Mouse (Mus musculus) heart, adult 18-20 months (tissue): Measurements from ENCODE around the gene Ttn. TPM values are rescaled to one million over a fixed set of nuclear protein-coding genes. Genes with fewer than 3 reads are reported as not detected.
A peak's percentile ranks its signal among the peaks of the same experiment; 100 is the strongest.

Source experiments
- DNase-seq, 2 experiments: peaks; one replicate each; pipeline ENCODE4 v3.0.0; 2021 to 2022; ENCODE audit warnings: mixed read lengths in 1 of 2
- total RNA-seq, 2 experiments: library from RNA; stranded (reverse); gene quantifications; 2 replicates each; pipeline ENCODE4 v1.2.3; 2021

The Ttn gene
- total RNA-seq, 2 experiments from 2014 or later: 2,666 to 2,843 TPM

DNA sequence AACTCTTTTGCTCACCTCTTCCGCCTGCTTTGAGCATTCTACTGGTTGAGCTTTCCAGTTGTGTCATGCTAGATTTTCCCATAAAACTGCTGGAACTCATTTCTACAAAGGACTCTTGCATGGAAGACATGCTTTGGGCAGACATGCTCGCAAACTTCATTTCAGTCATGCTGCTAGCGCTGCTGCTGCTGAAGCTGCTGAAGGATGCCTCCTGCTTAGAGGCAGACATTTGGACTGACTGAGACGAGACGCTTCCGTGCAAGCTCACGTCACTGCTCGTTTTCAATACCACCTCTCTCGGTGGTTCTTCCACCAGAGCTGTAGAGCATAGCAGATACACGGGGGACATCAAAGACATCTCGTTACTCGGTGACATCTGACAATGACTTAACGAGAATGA is 276.7 kb downstream of the Ttn start:
- DNase-seq: no peak

DNA sequence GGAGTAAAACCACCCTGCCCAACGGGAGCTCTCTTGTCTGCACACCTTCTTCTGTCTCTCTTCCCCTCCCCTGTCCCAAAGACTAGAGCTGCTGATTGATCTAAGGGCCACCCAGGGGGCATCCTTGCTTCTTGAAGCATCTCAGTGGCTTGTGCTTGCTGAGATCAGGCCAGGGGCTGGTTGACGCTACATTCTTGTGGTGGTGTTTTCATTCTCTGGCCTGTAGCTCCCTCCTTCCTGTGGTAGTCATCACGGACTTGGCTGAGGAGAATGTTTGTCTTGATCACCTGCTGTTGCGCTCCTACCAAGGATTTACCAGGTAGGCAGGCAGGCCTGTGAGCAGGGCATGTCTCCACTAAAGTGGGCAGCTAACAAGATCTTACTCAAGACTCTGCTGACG is 279.6 kb downstream of the Ttn start:
- no peak for DNase-seq

DNA sequence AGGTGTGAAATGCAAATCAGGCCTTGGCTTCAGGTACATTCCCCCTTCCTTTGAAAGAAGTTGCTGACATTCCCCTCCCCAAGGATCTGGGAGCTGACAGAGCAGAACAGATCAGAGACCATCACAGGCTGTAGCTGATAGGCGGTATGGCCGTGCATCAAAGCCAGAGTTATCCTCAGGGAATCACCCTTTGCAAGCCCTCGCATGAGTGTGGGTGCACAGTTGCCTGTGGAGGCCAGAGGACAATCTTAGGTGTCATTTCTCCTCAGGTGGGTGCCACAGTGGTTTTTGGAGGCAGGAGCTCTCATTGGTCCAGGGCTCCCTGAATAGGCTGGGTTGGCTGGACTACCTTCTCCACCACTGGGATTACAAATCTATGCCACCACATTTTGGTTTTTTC is 280.2 kb downstream of the Ttn start:
- DNase-seq: peak in 1 of 2 experiments; percentile 22

DNA sequence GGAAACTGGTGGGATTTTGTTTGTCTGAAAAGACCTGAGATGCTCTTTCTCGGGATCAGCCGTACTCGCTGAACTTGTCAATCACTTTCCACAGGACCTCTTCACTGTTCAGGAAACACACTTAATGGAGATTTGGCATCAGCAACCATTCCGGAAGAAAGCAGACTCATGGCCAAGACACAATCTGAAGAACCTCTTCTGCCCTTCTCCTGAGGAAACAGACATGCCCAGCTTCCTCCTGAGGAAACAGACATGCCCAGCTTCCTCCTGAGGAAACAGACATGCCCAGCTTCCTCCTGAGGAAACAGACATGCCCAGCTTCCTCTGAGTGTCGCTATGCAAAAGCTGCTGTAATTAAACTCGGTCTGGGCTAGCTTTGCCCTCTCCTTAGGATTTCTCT is 287.1 kb downstream of the Ttn start:
- DNase-seq: peak in 1 of 2 experiments; percentile 40

DNA sequence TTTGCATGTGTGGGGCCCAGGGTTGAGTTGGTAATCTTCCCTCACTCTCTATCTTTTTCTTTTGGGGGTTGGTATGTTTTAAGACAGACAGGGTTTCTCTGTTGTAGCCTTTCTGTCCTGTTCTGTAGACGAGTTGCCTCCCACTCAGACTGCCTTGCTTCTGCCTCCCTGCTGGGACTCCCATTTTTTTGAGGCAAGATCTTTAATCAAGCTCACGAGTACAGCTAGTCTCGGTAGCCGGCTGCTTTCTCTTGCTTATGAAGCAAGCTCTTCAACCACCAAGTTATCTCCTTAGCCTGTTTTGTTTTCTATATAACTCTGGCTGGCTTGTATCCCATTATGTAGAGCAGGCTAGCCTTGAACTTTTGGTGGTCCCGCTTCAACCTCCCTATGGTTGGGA is 288.6 kb downstream of the Ttn start:
- DNase-seq: no peak

DNA sequence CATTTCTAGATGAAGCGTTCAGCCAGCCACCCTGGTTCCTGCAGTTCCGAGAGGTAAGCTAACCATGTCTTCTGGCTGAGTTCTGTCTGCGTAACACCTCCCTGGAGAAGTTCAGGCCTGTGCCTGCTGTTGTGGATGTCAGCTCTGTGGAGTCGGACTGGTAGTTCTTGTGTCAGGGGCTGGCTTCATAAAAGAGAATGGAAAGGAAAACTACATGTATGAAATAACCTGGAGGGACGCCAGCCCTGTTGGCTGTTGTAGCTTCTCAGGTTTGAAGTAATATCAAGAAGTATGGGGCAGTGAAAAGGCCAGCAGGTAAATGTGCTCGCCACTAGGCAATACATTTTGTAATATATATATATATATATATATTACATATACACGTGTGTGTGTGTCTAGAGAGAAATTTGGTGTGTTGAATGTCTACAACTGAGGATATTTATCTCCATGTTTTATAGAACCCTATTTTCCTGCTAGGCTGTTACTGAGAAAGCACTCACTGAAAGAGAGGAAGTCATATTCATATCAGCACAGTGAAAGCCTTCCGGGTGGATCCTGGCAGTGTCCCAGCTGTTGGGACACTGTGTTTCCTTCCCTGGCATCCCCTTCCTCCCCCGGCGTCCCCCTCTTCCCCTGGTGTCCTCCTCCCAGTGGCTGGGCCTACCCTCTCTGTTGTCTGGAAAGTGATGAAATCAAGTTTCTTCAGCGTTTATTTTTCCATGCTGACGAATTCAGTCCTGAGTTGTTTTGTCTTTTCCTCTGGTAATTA is 291.7 kb downstream of the Ttn start:
- peak; percentile 74 to 89 for DNase-seq

DNA sequence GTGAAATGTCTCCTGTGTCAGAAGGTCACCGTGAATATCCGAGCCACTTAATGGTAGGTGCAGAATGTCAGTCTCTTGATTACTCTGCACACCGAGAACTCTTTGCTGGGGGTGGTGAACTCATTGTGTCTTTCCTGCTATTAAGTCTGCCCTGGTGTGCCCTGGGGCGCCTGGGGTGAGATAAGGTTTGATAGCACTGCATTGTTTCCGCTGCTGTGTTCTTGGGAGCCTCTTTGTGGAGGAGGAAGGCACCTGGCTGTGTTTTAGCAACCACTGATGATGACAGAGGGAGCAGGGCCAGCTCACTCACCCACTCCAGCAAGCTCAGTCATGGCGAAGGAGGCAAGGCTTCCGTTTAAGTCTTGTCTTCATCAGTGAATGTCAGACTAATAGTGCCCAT is 294.2 kb downstream of the Ttn start:
- no peak for DNase-seq

DNA sequence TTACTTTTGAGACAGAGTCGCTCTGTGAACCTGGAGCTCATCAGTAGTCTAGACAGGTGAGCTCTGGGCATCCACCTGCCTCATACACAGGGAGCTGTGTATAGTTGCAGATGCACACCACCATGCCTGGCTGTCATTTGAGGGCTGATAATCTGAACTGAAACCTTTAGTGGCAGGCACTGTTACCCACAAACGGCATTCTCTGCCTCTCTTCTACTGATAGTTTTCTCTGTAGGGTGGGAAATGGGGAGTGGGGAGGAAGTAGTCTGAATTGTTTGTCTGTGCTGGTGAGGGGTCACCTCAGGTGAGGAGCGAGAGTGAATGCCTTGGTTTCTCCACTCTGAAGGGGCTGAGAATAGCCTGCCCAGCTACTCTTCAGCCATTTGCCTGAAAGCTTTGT is 294.7 kb downstream of the Ttn start:
- no peak for DNase-seq

DNA sequence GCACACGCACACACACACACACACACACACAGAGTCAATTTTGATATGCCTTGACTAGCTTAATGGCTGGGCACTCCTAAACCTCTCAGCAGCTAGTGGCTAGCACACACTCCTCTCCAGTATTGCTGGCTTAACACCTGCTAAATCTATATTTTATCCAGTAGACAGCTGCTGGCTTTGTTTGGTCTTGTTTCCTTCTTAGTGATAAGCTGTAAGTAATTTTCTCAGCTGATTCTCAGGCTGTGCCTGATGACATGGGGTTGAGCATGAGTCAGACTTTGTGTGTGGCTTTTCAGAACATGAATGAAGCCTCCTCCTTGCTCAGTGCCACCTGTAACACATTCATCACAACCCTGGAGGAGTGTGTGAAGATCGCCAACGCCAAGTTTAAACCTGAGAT is 295.4 kb downstream of the Ttn start:
- DNase-seq: no peak

DNA sequence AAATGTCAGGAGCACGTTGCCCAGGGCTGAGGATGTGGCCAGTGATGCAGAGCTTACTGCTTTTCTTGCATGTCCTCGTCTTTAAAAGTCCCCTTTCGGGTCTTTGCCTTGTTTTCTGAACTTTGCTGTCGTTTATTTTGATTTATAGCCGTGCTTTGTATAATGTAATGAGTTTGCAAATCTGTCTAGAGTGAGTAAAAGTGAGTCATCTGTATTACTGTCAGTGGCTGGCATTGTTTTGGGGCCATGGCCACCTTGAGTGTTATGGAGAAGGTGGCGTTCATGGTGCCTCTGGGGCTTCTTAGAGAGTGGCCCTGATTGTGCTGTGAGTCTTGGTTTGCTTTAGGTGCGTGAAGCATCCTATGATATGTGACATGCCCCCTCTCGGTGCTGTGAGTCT is 300.0 kb downstream of the Ttn start:
- no peak for DNase-seq

DNA sequence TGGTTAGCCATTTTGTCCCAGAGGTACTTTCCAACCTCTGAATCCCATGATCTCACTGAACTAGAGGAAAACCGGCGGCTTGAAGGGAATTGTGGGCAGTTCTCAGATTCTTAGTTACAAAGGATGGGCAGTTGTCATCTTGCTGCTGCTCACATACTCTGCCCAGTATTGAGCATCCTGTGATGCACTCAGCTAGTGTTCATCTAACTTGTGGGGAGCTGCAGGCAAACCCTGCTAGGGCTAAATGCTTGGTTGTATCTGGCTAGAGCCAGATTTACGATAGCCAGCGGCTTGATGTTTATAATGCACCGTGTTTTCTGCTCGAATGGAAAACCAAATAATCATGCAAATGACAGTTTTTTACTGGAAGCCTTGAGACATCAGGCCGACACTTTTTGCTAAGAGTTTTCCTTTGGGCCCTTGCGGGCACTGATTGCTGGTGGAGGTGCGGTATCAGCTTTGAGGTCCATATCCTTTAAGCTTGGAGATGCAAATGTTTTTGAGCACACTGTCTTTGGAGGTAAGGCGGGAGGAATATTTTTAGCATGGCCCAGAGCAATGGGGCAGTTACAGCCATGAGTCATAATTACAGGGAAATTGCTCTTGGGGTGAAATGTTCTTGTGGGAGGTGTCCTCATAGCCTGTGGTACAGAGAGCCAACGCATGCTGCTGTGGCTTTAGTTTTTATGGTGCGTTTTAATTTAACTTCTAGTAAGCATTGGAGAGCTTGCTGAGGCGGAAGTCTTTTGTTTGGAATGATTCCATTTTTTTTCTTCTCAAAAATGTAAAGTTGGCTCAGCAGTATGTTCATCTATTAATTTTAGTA is 305.7 kb downstream of the Ttn start:
- DNase-seq: no peak

DNA sequence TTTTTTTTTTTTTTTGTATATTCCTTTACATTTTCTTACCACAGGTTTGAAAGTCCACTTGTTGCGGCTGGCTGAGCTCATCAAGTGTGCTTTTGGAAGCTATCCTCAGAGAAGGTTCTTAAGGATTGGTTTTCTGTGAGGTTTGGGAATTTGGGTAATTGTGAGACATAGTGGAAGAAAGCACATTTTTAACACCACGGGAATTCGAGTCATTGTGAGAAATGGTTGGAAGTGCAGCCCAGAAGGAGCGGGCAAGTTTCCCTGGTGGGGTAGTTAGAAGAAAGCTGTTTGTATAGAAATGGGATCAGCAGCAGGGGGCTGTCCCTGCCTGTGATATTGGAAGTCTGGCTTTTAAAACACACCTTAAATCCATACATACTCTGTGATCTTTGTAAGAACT is 306.4 kb downstream of the Ttn start:
- DNase-seq: no peak

DNA sequence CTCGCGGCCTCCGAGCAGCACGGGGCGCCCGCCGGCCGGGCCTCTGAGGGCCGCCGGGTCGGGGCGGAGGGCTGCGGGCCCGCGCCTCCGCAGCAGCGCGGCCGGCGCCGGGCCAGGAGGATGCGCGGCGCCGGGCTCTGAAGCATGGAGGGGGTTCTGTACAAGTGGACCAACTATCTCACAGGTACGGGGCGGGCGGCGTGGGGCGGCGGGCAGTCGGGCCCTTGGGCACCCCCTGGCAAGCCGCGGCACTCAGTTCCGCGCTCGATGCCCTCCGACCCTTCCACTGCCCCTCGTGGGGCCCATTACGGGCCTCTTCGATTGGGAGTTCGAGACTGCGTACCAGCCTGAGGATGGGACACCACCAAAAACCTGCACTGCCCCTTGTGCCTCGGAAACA is 306.9 kb downstream of the Ttn start:
- DNase-seq: no peak

DNA sequence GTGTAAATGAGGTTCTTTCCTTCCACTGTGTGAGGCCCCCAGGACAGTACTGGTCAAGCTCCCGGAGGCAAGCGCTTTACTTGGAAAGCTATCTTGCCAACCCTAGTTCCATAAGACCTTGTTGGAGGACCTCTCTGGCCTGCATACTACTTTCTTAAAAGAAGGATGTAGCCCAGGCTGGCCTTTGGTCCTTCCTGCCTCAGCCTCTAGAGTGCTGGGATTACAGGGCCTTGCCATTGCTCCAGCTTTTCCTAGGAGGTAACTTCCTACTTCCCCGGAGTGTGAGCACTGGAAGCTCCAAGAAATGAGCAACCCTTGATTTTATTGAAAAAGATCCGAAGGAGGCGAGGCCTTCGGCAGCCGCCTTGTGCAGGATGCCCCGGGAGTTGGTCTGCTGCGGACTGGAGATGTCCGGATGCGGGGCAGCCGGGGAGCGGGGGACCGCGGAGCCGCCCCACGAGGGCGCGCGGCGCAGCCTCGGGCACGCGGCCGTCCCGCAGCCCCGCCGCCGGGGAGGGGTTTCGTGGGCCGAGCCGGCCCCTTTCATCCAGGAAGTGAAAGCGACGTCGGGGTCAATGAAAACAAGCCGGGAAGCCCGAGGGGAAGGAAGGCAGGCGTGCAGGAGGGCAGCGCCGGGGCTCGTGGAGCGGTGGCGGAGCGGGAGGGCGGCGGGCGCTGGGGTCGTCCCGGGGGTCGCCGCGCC is 307.5 kb downstream of the Ttn start, which contains the start of gene Plekha3:
Gene Plekha3 (plus strand): TSS at position 557 of the 703 bp plus-strand sequence.
- DNase-seq: peak; percentile 86 to 92

DNA sequence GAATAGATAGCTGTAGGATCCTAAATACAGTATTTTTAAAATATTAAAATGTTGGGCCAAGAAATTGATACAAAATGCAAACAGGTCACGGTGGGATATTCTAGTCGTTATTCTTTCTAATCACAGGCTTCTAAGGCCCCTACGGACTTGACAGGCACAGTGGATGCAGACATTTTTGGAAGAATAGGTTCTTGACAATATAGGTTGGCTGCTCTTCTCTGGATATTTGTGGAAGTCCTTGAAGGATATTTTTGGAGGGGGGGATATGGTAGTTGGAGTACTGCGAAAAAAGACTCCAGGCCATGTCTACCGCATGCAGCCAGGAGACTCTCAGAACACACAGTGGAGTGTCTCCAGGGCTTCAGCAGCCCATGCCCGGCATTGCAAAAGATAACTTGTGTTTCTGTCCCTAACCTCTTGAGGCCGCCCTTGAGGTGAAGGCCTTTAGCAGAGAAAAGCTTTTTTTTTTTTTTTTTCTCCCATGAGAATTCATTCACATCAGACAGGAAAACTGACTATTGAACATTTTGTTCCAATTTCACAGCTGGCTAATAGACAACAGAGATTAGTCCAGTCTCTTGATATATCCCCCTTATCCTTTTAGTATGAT is 308.8 kb downstream of the Ttn start:
- DNase-seq: peak; percentile 72 to 80

DNA sequence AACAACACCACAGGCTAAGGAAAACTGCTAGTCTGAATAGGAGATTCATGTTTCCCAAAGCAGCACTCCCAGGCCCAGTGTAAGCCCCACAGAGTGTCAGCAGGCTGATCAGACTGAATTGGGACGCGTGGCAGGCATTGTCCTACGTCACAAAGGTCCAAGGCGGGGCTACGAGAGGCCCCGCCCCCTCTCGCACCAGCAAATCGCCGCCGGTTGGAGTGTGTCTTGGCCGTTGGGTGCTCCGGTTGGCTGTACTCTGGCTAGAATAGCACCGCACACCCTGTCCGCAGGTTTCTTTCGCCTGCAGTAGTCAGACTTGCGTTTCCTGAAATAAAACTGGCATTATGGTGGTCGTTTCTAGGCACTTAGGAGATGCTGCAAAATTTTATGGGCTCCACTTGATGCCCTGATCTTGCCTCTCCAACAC is 309.4 kb downstream of the Ttn start, which contains the start of gene Fkbp7:
Gene Fkbp7 (minus strand): TSS at position 151 of the 427 bp plus-strand sequence.
- DNase-seq: peak; percentile 92 to 93

DNA sequence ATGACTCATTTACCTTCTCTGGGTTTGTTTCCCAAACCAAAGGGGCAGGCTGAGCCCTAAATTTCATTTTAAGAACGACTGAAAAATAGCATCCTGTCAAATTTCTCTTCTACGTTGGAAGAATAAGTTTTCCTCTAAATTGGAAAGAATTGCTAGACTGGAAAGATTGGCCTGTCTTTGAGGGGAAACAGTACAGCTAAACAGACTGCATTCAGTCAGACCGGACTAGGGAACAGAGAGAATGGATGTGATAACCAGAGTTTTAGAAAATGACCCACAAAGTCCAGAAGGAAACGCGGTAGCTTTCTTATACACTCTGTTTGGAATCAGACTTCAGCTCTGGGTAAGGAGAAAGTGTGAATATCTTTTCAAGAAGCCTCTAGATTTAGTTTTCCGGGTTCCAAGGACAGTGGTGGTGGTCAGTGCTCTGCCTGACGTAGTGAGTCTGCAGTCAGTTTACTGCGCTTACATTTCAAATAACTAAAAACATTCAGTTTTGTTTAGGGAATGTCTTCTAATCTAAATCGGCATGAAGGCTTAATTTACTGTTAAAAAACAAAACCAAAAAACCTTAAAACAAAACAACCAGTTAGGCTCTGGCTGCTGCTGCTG is 310.1 kb downstream of the Ttn start:
- no peak for DNase-seq

DNA sequence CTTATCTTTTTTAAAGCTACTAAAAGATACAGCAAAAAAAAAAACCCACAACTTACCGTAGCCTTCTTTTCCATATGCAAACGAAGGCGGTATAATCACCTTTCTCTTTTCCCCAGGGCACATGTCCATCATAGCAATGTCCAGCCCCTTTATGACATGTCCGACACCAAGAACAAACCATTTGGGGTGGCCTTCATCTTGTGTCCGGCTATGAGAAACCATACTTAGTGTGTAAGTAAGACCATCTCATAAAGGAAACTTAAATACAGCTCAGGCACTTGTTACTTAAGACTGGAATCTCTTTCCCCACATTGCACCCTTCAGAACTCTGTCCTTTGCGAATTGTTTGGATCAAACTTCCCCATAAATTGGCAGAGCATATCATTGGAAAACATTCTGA is 310.7 kb downstream of the Ttn start:
- no peak for DNase-seq

DNA sequence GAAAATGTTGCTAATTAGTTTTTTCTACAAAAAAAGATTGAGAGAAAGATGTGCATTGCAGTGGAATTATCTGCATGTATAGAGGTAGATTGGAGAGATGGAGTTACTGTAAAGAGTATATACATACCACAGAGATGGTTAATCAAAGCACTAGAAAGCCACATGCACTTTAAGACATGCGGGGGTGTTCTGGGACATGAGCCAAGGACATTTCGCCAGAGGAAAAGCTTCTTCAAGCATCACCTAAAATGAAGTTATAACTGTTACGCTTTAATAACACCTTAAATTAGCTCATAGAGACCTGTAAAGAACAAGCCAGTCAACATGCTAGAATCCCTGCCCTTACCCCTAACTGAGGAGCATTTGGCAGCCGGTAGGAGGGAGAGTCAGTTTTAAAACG is 315.1 kb downstream of the Ttn start:
- DNase-seq: no peak

DNA sequence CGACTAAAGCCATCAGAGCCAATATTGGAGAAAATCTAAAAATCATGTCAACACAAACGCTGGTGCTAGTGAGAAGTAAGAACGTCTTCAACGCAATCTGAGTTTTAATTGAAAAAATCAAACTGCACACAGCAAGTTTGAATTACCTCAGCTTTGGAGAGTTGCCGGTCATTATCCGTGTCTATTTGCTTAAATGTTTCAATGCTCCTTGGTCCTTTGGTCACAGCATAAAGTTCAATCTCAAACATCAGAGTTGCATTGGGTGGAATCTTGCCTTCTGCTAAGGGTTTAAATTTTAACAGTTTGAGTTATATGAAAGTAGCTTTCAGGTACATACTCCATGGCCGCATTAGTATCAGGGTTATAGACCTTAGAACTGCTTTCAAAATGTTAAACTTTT is 316.8 kb downstream of the Ttn start:
- no peak for DNase-seq

DNA sequence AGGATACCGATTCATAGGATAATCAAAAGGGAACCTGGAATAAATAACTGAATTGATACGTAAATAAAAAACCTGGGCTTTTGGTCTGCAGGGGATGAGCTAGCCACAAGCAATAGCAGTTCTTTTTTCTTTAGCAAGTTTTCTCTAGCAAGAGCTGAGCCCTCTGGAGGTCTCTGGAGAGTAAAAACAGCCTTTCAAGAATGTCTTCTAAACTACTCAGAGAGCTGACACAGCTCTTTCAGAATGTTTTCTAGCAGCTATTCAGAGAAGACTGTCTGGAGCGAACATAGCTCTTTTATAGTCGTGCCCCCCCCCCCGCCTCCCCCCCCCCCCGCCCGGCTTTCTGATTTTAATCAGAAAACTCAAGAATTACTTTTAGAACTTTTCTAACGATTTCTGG is 322.9 kb downstream of the Ttn start:
- DNase-seq: no peak

DNA sequence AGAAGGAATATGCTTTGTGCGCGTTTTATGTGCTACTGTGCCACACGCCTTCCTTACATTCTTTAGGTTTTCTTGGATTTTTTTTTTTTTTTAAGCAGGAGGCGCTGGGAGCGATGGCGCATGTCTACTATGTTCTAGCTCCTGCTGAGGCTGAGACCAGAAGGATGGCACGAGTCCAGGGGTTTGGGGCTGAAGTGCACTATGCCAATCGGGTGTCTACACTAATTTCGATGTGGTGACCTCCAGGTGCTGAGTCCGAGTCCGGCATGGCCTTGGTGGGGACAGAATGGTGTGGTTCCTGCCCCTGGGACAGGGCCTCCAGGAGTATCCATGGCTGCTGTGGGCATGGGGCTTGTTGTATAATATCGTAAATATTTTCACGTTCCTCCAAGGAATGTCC is 323.8 kb downstream of the Ttn start:
- DNase-seq: no peak
